Mouse (Mus musculus) embryonic facial prominence, embryonic 14.5 days (tissue): Measurements from ENCODE around the gene Necab3. TPM values are rescaled to one million over a fixed set of nuclear protein-coding genes. Genes with fewer than 3 reads are reported as not detected.

ENCODE experiments used
- ATAC-seq: fragments of 200-750 bp; cut with Nextera tagmentation; 2 replicates; pipeline ENCODE4 v1.8.0; 2017; ENCODE audit warnings: low read depth, moderate number of reproducible peaks, moderate TSS enrichment
- DNase-seq: peaks from one replicate; pipeline ENCODE4 v3.0.0-alpha.2; 2015; ENCODE audit warnings: low spot score
- H3K27ac ChIP-seq: fragments of 300-500 bp; sonication (generic); replicated peaks from 2 replicates; pipeline ENCODE4 v1.5.1; 2014; ENCODE audit warnings: low read depth, mild to moderate bottlenecking, low read length, moderate library complexity
- H3K27me3 ChIP-seq: fragments of 300-500 bp; sonication (generic); replicated peaks from 2 replicates; pipeline ENCODE4 v1.6.1; 2014; ENCODE audit warnings: low read length; ENCODE audit not compliant: control insufficient read depth, insufficient read depth
- H3K36me3 ChIP-seq: fragments of 300-500 bp; sonication (generic); 2 replicates; pipeline ENCODE4 v1.6.1; 2014; ENCODE audit warnings: low read length, mixed read lengths; ENCODE audit not compliant: control insufficient read depth, insufficient read depth
- H3K4me1 ChIP-seq: fragments of 300-500 bp; sonication (generic); 2 replicates; pipeline ENCODE4 v1.6.1; 2014; ENCODE audit warnings: antibody characterized with exemption, low read length; ENCODE audit not compliant: control insufficient read depth, insufficient read depth
- H3K4me2 ChIP-seq: fragments of 300-500 bp; sonication (generic); 2 replicates; pipeline ENCODE4 v1.6.1; 2014; ENCODE audit warnings: low read depth, mild to moderate bottlenecking, low read length, moderate library complexity, mixed read lengths
- H3K4me3 ChIP-seq: fragments of 300-500 bp; sonication (generic); 2 replicates; pipeline ENCODE4 v1.5.1; 2014; ENCODE audit warnings: low read depth, mild to moderate bottlenecking, low read length
- H3K9ac ChIP-seq: fragments of 300-500 bp; sonication (generic); 2 replicates; pipeline ENCODE4 v1.6.1; 2014; ENCODE audit warnings: low read depth, mild to moderate bottlenecking, low read length, moderate library complexity, mixed read lengths
- H3K9me3 ChIP-seq: fragments of 300-500 bp; sonication (generic); 2 replicates; pipeline ENCODE4 v1.6.1; 2016; ENCODE audit warnings: low read length; ENCODE audit not compliant: control insufficient read depth
- WGBS: fragments of 180-500 bp; shearing (Covaris S2); extraction: QIAGEN DNeasy Blood & Tissue Kit; methylation state at CpG from one replicate; pipeline ENCODE4 v1.1.7; 2014; 5-methylcytosine and 5-hydroxymethylcytosine counted together
- polyA plus RNA-seq: library from polyadenylated mRNA; unstranded; fragments of >200 nt; fragmentation: Nextera tagmentation; extraction: Ambion mirVana; gene quantifications from 2 replicates; pipeline ENCODE4 v1.2.1, GENCODE M21; 2014

Necab3 gene
- polyA plus RNA-seq, 1 experiment from 2014 or later = 2.4 TPM

DNA sequence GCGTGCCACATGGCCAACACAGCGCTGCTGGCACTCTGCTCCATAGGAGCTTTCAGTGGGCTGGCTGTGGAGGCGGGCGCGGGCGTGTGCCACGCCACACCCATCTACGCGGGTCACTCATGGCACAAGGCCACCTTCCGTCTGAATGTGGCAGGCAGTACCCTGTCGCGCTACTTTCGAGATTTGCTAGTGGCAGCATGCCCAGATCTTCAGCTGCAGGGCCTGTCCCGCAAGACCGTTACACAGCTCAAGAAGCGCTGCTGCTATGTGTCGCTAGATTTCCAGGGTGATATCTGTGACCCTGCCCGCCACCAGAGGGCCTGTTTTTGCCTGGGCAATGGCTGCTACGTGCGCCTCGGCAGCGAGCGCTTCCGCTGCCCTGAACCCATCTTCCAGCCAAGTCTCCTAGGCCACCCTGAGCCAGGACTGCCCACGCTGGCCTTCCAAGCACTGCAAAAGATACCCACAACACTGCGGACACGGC is 6.2 kb downstream of the Necab3 start:
- Histone ChIP-seq H3K9ac (peak overlapping the region; percentile 10; the same call in 1 of the 2 replicates), H3K4me2 (peak overlapping the region; percentile 30), H3K9me3 (no peaks in the 10 kb centered on the region), H3K27me3 (peaks cover 16% of the 10 kb centered on the region), H3K4me1 (peaks cover 32% of the 10 kb centered on the region), H3K36me3 (no peaks in the 10 kb centered on the region), H3K27ac (no peak overlapping the region), H3K4me3 (peak overlapping the region; percentile 11; the same call in 1 of the 2 replicates)
- WGBS = 38% methylated on average over 24 of the region's 27 CpGs
- DNase-seq = peak; percentile 82
- peak; percentile 48 for ATAC-seq

DNA sequence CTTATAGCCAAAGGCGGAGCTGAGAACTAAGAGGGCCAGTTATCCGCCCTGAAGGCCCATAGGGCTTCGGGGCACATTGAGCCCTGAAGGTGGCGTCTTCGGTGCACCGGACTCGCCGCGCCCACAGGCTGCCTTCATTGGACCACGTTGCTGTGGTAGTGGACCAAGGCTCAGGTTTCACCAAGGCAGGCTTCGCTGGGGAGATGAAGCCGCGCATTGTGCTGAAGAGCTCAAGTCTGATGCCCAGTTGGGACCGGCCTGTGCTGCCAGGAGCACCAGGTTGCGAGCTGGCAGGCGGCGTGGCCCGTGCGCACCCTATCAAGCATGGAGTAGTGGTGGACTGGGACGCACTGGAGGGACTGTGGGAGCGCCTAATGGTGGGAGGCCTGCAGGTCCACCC is 6.8 kb downstream of the Necab3 start:
- H3K4me3 ChIP-seq = peak overlapping the region; percentile 11; the same call in 1 of the 2 replicates
- WGBS = 32% methylated on average over 20 of the region's 21 CpGs
- H3K36me3 ChIP-seq = no peaks in the 10 kb centered on the region
- peaks cover 16% of the 10 kb centered on the region for H3K27me3 ChIP-seq
- ATAC-seq = peak; percentile 13
- H3K9ac ChIP-seq = peak overlapping the region; percentile 10; the same call in 1 of the 2 replicates
- H3K4me2 ChIP-seq = peak overlapping the region; percentile 30
- H3K9me3 ChIP-seq = no peaks in the 10 kb centered on the region
- no peak overlapping the region for H3K27ac ChIP-seq
- H3K4me1 ChIP-seq = peaks cover 26% of the 10 kb centered on the region
- DNase-seq = no peak

DNA sequence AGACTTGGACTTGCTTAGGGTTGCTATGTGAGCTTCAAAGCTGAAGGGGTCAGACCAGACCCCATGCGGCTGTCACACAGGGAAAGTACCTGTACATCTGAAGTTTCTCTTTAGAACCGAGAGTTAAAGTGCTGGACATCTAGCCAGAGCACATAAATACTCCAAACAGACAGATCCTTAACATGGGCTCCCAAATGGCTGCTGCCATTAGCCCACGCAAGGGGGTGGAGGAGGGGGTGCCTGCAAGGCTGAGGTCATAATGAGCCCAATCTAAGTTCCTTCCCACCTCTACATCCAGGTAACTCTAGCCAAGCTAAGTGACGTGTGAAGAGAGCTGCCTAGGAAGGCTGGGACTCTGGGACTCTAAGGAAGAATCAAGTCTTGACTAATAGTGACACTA is 7.2 kb downstream of the Necab3 start, which contains the start of gene Actl10:
Gene Actl10 (plus strand): TSS at position 301 of the 400 bp plus-strand sequence.
- WGBS = 85% methylated on average over 4 of the region's 4 CpGs
- peak within 1 kb of the TSS; percentile 30 for H3K4me2 ChIP-seq
- DNase-seq (no peak), ATAC-seq (no peak)
- no peaks in the 10 kb centered on the region for H3K36me3 ChIP-seq
- H3K27me3 ChIP-seq = peaks cover 16% of the 10 kb centered on the region
- peaks cover 25% of the 10 kb centered on the region for H3K4me1 ChIP-seq
- peak within 1 kb of the TSS; percentile 10; the same call in 1 of the 2 replicates for H3K9ac ChIP-seq
- H3K27ac ChIP-seq = no peak within 1 kb of the TSS
- no peaks in the 10 kb centered on the region for H3K9me3 ChIP-seq
- H3K4me3 ChIP-seq = peak within 1 kb of the TSS; percentile 11; the same call in 1 of the 2 replicates

DNA sequence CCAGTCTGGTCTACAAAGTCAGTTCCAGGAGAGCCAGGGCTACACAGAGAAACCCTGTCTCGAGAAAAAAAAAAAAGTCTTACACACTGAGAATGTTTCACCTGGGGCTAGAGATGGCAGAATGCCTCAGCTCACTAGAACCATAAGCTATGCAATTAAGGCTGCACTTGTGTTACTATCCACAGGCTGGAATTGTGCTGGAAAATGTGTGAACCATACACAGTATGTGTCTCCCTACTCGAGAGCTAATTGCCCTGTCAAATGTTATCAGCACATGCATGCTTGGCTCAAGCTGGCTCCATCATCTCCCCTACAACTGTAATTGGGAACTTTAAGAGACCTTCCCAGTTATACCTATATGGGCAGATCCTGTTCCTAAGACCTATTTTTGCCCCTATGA is 7.8 kb downstream of the Necab3 start:
- DNase-seq (no peak), ATAC-seq (no peak)
- Histone ChIP-seq H3K36me3 (no peaks in the 10 kb centered on the region), H3K4me3 (no peak overlapping the region), H3K9ac (no peak overlapping the region), H3K9me3 (no peaks in the 10 kb centered on the region), H3K27me3 (peaks cover 16% of the 10 kb centered on the region), H3K4me2 (no peak overlapping the region), H3K4me1 (peaks cover 25% of the 10 kb centered on the region), H3K27ac (no peak overlapping the region)
- WGBS = 80% methylated on average over 2 of the region's 2 CpGs

DNA sequence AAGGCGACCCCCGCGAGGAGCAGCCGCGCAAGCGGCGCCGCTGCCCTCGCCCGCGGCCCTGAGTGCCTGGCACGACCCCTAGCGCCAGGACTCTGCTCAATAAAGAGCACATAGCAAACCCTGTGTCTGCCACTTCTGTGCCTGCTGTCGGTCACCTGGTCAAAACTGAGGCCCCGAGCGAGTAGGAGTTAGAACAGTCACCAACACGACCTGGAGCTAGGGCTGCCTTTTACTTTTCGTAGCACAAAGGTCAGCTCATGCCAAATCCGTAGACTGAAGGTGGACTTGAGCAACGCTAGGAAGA is 8.9 kb downstream of the Necab3 start:
- Histone ChIP-seq H3K4me2 (peak overlapping the region; percentile 95), H3K9ac (no peak overlapping the region), H3K36me3 (no peaks in the 10 kb centered on the region), H3K4me3 (peak overlapping the region; percentile 45), H3K4me1 (peaks cover 25% of the 10 kb centered on the region), H3K27ac (no peak overlapping the region), H3K27me3 (peaks cover 16% of the 10 kb centered on the region), H3K9me3 (no peaks in the 10 kb centered on the region)
- DNase-seq = no peak
- 19% methylated on average over 17 of the region's 20 CpGs for WGBS
- no peak for ATAC-seq

DNA sequence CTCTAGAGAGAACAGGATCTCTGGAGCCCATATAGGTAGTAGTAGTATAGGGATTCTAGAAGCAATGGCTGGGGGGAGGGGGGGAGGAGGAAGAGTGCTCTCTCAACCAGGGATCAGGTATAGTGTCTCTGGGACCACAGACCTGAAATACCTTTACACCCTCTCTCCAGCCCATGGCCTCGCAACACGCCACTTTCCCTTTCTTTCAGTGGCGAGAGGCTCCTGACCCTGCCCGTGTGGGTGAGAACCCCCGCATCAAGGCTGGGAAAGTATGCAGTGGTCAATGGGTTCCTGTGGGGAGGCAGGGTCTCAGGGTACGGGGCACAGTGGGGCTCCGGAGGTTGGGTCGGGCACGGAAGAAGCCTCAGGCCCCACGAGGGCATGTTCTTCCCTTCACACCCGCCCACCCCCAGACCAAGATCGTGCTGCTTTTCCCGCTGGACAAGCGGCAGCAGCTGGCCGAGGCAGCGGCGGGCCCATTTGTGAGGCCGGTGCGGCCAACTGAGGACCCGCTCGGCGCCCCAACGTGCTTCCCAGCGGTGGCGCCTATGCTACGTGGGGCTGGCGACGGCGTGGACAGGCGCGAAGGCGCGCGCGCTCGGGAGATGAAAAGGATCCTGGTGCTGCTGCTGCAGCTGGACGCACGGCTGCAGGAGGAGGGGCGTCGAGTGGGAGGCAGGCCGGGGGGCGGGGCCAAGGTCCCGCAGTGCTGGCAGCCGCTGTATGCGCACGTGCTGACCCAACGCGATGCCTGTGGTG is 9.4 kb downstream of the Necab3 start:
- peak overlapping the region; percentile 57 for H3K9ac ChIP-seq
- DNase-seq (peak; percentile 91), ATAC-seq (peak; percentile 78)
- peak overlapping the region; percentile 45 for H3K4me3 ChIP-seq
- H3K4me2 ChIP-seq = peak overlapping the region; percentile 95
- no peak overlapping the region for H3K27ac ChIP-seq
- no peaks in the 10 kb centered on the region for H3K9me3 ChIP-seq
- H3K4me1 ChIP-seq = peaks cover 25% of the 10 kb centered on the region
- H3K27me3 ChIP-seq = peaks cover 16% of the 10 kb centered on the region
- WGBS = 6% methylated on average over 25 of the region's 48 CpGs
- H3K36me3 ChIP-seq = no peaks in the 10 kb centered on the region

DNA sequence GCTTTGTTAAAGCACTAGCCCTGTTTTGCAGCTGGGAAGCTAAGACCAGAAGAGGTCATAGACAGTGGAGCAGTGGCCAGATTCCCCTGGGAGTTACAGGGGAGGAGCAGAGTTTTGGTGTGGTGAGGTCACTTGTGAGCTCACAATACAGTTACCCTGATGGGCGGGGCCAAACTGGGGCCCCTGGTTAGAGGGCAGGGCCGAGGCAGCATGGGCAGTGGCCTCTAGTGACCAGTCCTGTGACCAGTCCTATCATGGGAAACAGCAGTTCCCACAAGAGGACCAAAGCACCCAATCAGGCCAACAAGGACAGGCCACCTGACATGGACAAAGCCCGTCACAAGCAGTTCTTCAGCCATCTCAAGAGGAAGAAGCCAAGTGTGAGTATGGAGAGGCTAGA is 10.0 kb downstream of the Necab3 start:
- H3K4me3 ChIP-seq = no peak overlapping the region
- DNase-seq (no peak), ATAC-seq (no peak)
- peaks cover 25% of the 10 kb centered on the region for H3K4me1 ChIP-seq
- H3K27me3 ChIP-seq = peaks cover 16% of the 10 kb centered on the region
- H3K4me2 ChIP-seq = peak overlapping the region; percentile 95
- WGBS = 68% methylated on average over 3 of the region's 3 CpGs
- no peaks in the 10 kb centered on the region for H3K36me3 ChIP-seq
- H3K9me3 ChIP-seq = no peaks in the 10 kb centered on the region
- H3K9ac ChIP-seq = no peak overlapping the region
- H3K27ac ChIP-seq = no peak overlapping the region

DNA sequence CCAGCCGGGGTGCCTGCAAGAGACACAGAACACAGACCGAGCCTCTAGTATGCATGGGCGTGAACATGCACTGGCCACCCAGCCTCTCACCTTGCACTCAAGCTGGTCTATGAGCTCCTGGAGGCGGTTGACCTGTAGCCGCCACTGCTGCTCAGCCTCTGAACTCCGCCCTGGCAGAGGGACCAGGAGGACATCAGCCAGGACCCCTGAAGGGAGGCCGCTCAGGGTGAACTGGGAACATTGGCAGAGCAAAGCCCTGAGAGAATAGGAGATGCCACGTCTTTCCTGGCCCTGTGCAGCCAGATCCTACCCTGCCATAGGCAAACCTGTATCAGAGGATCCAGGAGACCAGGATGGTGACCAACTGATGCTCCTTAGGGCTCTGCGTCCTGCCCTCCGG is 12.0 kb downstream of the Necab3 start, which contains the start of gene 1700003F12Rik:
Gene 1700003F12Rik (plus strand): TSS at position 375 of the 400 bp plus-strand sequence.
- H3K27me3 ChIP-seq = peaks cover 13% of the 10 kb centered on the region
- no peak for DNase-seq
- H3K27ac ChIP-seq = no peak within 1 kb of the TSS

More for the DNA sequence above, 12.0 kb downstream of the Necab3 start, which contains the start of gene 1700003F12Rik:
- no peak within 1 kb of the TSS for H3K4me2 ChIP-seq
- H3K9ac ChIP-seq = no peak within 1 kb of the TSS
- no peak within 1 kb of the TSS for H3K4me3 ChIP-seq
- H3K36me3 ChIP-seq = no peaks in the 10 kb centered on the region
- WGBS = 89% methylated on average over 10 of the region's 10 CpGs
- H3K4me1 ChIP-seq = peaks cover 19% of the 10 kb centered on the region
- no peaks in the 10 kb centered on the region for H3K9me3 ChIP-seq
- ATAC-seq = no peak
